Mouse (Mus musculus): Measurements from ENCODE around the gene Tab1. TPM values are rescaled to one million over a fixed set of nuclear protein-coding genes. Genes with fewer than 3 reads are reported as not detected.

The Tab1 gene
- total and polyA plus RNA-seq, 2 experiments from 2014 or later: 25.7 to 52.1 TPM

- ATAC-seq (no peak), DNase-seq (no peak)
- 29% methylated on average over 19 of the region's 20 CpGs for WGBS
- H3K36me3 ChIP-seq (ENCODE audit: insufficient read depth): no peaks in the 10 kb centered on the region
- no peak overlapping the region for H3K4me3 ChIP-seq (ENCODE audit: low read depth, low read length)
- H3K4me1 ChIP-seq (ENCODE audit: insufficient read depth): peaks cover 20% of the 10 kb centered on the region
- H3K9me3 ChIP-seq (ENCODE audit: low read length): no peaks in the 10 kb centered on the region
- no peak for TF ChIP-seq CTCF (IDR thresholded peaks at IDR 0.05; ENCODE audit: low read depth)
- no peak overlapping the region for H3K9ac ChIP-seq
- no peaks in the 10 kb centered on the region for H3K27me3 ChIP-seq (ENCODE audit: insufficient read depth, low read length)
- no peak overlapping the region for H3K27ac ChIP-seq (ENCODE audit: low read depth, low read length)
- 0 out of 2 replicates have a peak overlapping the region, but pooled peaks have one; percentile 8 for H3K4me2 ChIP-seq (ENCODE audit: low read depth)
These were observed 35.7 kb upstream of the Tab1 start for GRCm38 (mm10) chr15:80096946-80097881.

GRCm38 (mm10) chr15:80097999-80098461 is 34.9 kb upstream of the Tab1 start:
- H3K4me1 ChIP-seq (ENCODE audit: insufficient read depth): peaks cover 12% of the 10 kb centered on the region
- no peak overlapping the region for H3K4me2 ChIP-seq (ENCODE audit: low read depth)
- ATAC-seq (no peak), DNase-seq (no peak)
- H3K4me3 ChIP-seq (ENCODE audit: low read depth, low read length): no peak overlapping the region
- H3K9ac ChIP-seq: no peak overlapping the region
- H3K27me3 ChIP-seq (ENCODE audit: insufficient read depth, low read length): no peaks in the 10 kb centered on the region
- TF ChIP-seq CTCF (IDR thresholded peaks at IDR 0.05; ENCODE audit: low read depth): no peak
- H3K27ac ChIP-seq (ENCODE audit: low read depth, low read length): no peak overlapping the region
- H3K36me3 ChIP-seq (ENCODE audit: insufficient read depth): no peaks in the 10 kb centered on the region
- no peaks in the 10 kb centered on the region for H3K9me3 ChIP-seq (ENCODE audit: low read length)
- WGBS: 34% methylated on average over 8 of the region's 8 CpGs

GRCm38 (mm10) chr15:80098809-80099208 is 34.1 kb upstream of the Tab1 start:
- peaks cover 12% of the 10 kb centered on the region for H3K4me1 ChIP-seq (ENCODE audit: insufficient read depth)
- H3K36me3 ChIP-seq (ENCODE audit: insufficient read depth): no peaks in the 10 kb centered on the region
- H3K27ac ChIP-seq (ENCODE audit: low read depth, low read length): no peak overlapping the region
- no peak overlapping the region for H3K4me2 ChIP-seq (ENCODE audit: low read depth)
- ATAC-seq (no peak), DNase-seq (no peak)
- no peak overlapping the region for H3K9ac ChIP-seq
- no peak for TF ChIP-seq CTCF (IDR thresholded peaks at IDR 0.05; ENCODE audit: low read depth)
- no peak overlapping the region for H3K4me3 ChIP-seq (ENCODE audit: low read depth, low read length)
- 53% methylated on average over 9 of the region's 9 CpGs for WGBS
- H3K9me3 ChIP-seq (ENCODE audit: low read length): no peaks in the 10 kb centered on the region
- H3K27me3 ChIP-seq (ENCODE audit: insufficient read depth, low read length): no peaks in the 10 kb centered on the region

- no peak for TF ChIP-seq CTCF (IDR thresholded peaks at IDR 0.05; ENCODE audit: low read depth)
- no peak for DNase-seq
- no peak overlapping the region for H3K27ac ChIP-seq (ENCODE audit: low read depth, low read length)
- H3K9me3 ChIP-seq (ENCODE audit: low read length): no peaks in the 10 kb centered on the region
- no peaks in the 10 kb centered on the region for H3K27me3 ChIP-seq (ENCODE audit: insufficient read depth, low read length)
- peaks cover 12% of the 10 kb centered on the region for H3K4me1 ChIP-seq (ENCODE audit: insufficient read depth)
- H3K9ac ChIP-seq: no peak overlapping the region
- H3K4me2 ChIP-seq (ENCODE audit: low read depth): no peak overlapping the region
- ATAC-seq: no peak
- no peak overlapping the region for H3K4me3 ChIP-seq (ENCODE audit: low read depth, low read length)
- WGBS: 83% methylated on average over 3 of the region's 3 CpGs
- H3K36me3 ChIP-seq (ENCODE audit: insufficient read depth): no peaks in the 10 kb centered on the region
These were observed 33.5 kb upstream of the Tab1 start for GRCm38 (mm10) chr15:80099477-80099876.

- DNase-seq: no peak
- no peak overlapping the region for H3K4me3 ChIP-seq (ENCODE audit: low read depth, low read length)
- no peak overlapping the region for H3K4me2 ChIP-seq (ENCODE audit: low read depth)
- H3K27me3 ChIP-seq (ENCODE audit: insufficient read depth, low read length): no peaks in the 10 kb centered on the region
- no peak overlapping the region for H3K9ac ChIP-seq
- peaks cover 12% of the 10 kb centered on the region for H3K4me1 ChIP-seq (ENCODE audit: insufficient read depth)
- H3K9me3 ChIP-seq (ENCODE audit: low read length): no peaks in the 10 kb centered on the region
- H3K27ac ChIP-seq (ENCODE audit: low read depth, low read length): peak overlapping the region; percentile 78
- WGBS: 67% methylated on average over 3 of the region's 3 CpGs
- ATAC-seq: no peak
- H3K36me3 ChIP-seq (ENCODE audit: insufficient read depth): no peaks in the 10 kb centered on the region
- TF ChIP-seq CTCF (IDR thresholded peaks at IDR 0.05; ENCODE audit: low read depth): no peak
These were observed 32.7 kb upstream of the Tab1 start for GRCm38 (mm10) chr15:80100196-80100595.

GRCm38 (mm10) chr15:80100871-80101270 is 32.1 kb upstream of the Tab1 start:
- 66% methylated on average over 10 of the region's 10 CpGs for WGBS
- Histone ChIP-seq H3K36me3 (ENCODE audit: insufficient read depth) (no peaks in the 10 kb centered on the region), H3K9me3 (ENCODE audit: low read length) (no peaks in the 10 kb centered on the region), H3K9ac (no peak overlapping the region), H3K27ac (ENCODE audit: low read depth, low read length) (peak overlapping the region; percentile 78), H3K4me3 (ENCODE audit: low read depth, low read length) (no peak overlapping the region), H3K27me3 (ENCODE audit: insufficient read depth, low read length) (no peaks in the 10 kb centered on the region), H3K4me2 (ENCODE audit: low read depth) (0 out of 2 replicates have a peak overlapping the region, but pooled peaks have one; percentile 23), H3K4me1 (ENCODE audit: insufficient read depth) (peaks cover 12% of the 10 kb centered on the region)
- peak; percentile 75 for DNase-seq
- peak; percentile 71 for ATAC-seq
- no peak for TF ChIP-seq CTCF (IDR thresholded peaks at IDR 0.05; ENCODE audit: low read depth)

- no peaks in the 10 kb centered on the region for H3K9me3 ChIP-seq (ENCODE audit: low read length)
- 0 out of 2 replicates have a peak overlapping the region, but pooled peaks have one; percentile 23 for H3K4me2 ChIP-seq (ENCODE audit: low read depth)
- H3K27me3 ChIP-seq (ENCODE audit: insufficient read depth, low read length): no peaks in the 10 kb centered on the region
- no peaks in the 10 kb centered on the region for H3K36me3 ChIP-seq (ENCODE audit: insufficient read depth)
- H3K4me3 ChIP-seq (ENCODE audit: low read depth, low read length): no peak overlapping the region
- DNase-seq (no peak), ATAC-seq (no peak)
- 79% methylated on average over 6 of the region's 6 CpGs for WGBS
- H3K9ac ChIP-seq: no peak overlapping the region
- no peak for TF ChIP-seq CTCF (IDR thresholded peaks at IDR 0.05; ENCODE audit: low read depth)
- H3K27ac ChIP-seq (ENCODE audit: low read depth, low read length): peak overlapping the region; percentile 78
- peaks cover 12% of the 10 kb centered on the region for H3K4me1 ChIP-seq (ENCODE audit: insufficient read depth)
These were observed 31.4 kb upstream of the Tab1 start for GRCm38 (mm10) chr15:80101503-80101902.
